Mouse (Mus musculus) effector memory CD4-positive, alpha-beta T cell, adult 5 months (primary cell): ENCODE measurements around the gene Myb. TPM values are rescaled to one million over a fixed set of nuclear protein-coding genes. Genes with fewer than 3 reads are reported as not detected.

Experiments used
- polyA plus RNA-seq: library from polyadenylated mRNA; unstranded; fragments of 100-300 nt; shearing (Covaris generic); gene quantifications from one replicate; pipeline ENCODE4 v1.2.1, GENCODE M21; 2017

The Myb gene
- polyA plus RNA-seq = 51.1 TPM

GRCm38 (mm10) chr10:21160537-21161358 lies at the start of gene Myb:
Gene Myb (minus strand): TSS chr10:21160984.

Other genes starting within 250 kb of the Myb start
- gene Ahi1, start 208.4 kb downstream of the Myb start, polyA plus RNA-seq = 17.0 TPM
- gene Hbs1l, start 135.0 kb upstream of the Myb start, polyA plus RNA-seq = 158 TPM
- not detected for gene Aldh8a1, start 216.3 kb upstream of the Myb start, polyA plus RNA-seq